Mouse (Mus musculus) neutrophil, adult 5-6 weeks (primary cell): ENCODE measurements around the gene Spryd4. TPM values are rescaled to one million over a fixed set of nuclear protein-coding genes. Genes with fewer than 3 reads are reported as not detected.
"Not testable (repeated sequence)": the region's sequence is repeated elsewhere in the genome, so short reads cannot be mapped to it uniquely, and the experiment has no call there.

Experiments
- ATAC-seq: fragments of 151-379, 151-347 bp; 2 replicates; pipeline ENCODE4 v1.8.0; 2017; ENCODE audit warnings: mild to moderate bottlenecking, moderate TSS enrichment; ENCODE audit not compliant: insufficient number of reproducible peaks, poor library complexity, low FRiP score, severe bottlenecking; ENCODE audit errors: extremely low read depth
- total RNA-seq: library from RNA; stranded (forward); fragments of 200-1000 nt; gene quantifications from 2 replicates; pipeline ENCODE4 v1.2.3, GENCODE M21; 2017

Spryd4 gene
- total RNA-seq, 1 experiment from 2014 or later = 4.4 TPM

- ATAC-seq = no peak
Observed at GRCm38 (mm10) chr10:128230582-128230981, 19.0 kb upstream of the Spryd4 start.

GRCm38 (mm10) chr10:128228009-128228408 lies 16.4 kb upstream of the Spryd4 start:
- ATAC-seq = no peak

GRCm38 (mm10) chr10:128227592-128227991 lies 16.0 kb upstream of the Spryd4 start:
- ATAC-seq = no peak

- ATAC-seq = no peak
Observed at GRCm38 (mm10) chr10:128225538-128225937, 13.9 kb upstream of the Spryd4 start, which contains the start of gene Mip. Gene Mip, plus strand, starts transcription at chr10:128225838.

GRCm38 (mm10) chr10:128225064-128225463 lies 13.5 kb upstream of the Spryd4 start:
- ATAC-seq = no peak

- no peak for ATAC-seq
Observed at GRCm38 (mm10) chr10:128221533-128222286, 10.1 kb upstream of the Spryd4 start.

- ATAC-seq = no peak
Observed at GRCm38 (mm10) chr10:128218387-128219117, 6.9 kb upstream of the Spryd4 start.

- no peak for ATAC-seq
Observed at GRCm38 (mm10) chr10:128214981-128215380, 3.4 kb upstream of the Spryd4 start.

GRCm38 (mm10) chr10:128214112-128214511 lies 2.5 kb upstream of the Spryd4 start:
- not testable (repeated sequence) for ATAC-seq

GRCm38 (mm10) chr10:128212871-128213323 lies 1.3 kb upstream of the Spryd4 start:
- ATAC-seq = peak; percentile 87

- no peak for ATAC-seq
Observed at GRCm38 (mm10) chr10:128212148-128212547, 541 bp upstream of the Spryd4 start.

- ATAC-seq = no peak
Observed at GRCm38 (mm10) chr10:128210954-128211353, 653 bp downstream of the Spryd4 start.

- no peak for ATAC-seq
Observed at GRCm38 (mm10) chr10:128210131-128210530, 1.5 kb downstream of the Spryd4 start.

- no peak for ATAC-seq
Observed at GRCm38 (mm10) chr10:128209311-128210009, 2.1 kb downstream of the Spryd4 start.

GRCm38 (mm10) chr10:128208326-128208725 lies 3.3 kb downstream of the Spryd4 start:
- ATAC-seq = no peak

GRCm38 (mm10) chr10:128204941-128205340 lies 6.7 kb downstream of the Spryd4 start:
- ATAC-seq = no peak

- ATAC-seq = no peak
Observed at GRCm38 (mm10) chr10:128201856-128202255, 9.8 kb downstream of the Spryd4 start.

GRCm38 (mm10) chr10:128194551-128195461 lies 16.8 kb downstream of the Spryd4 start:
- ATAC-seq = no peak
